Mouse (Mus musculus) embryonic facial prominence, embryonic 12.5 days (tissue): ENCODE results near the gene Ntrk2. TPM values are rescaled to one million over a fixed set of nuclear protein-coding genes. Genes with fewer than 3 reads are reported as not detected.
A peak's percentile ranks its signal among the peaks of the same experiment; 100 is the strongest.

Experiments used
- ATAC-seq: fragments of 200-750 bp; cut with Nextera tagmentation; 2 replicates; pipeline ENCODE4 v1.8.0; 2017; ENCODE audit not compliant: insufficient number of reproducible peaks, insufficient read depth, low FRiP score, low TSS enrichment
- H3K27ac ChIP-seq: fragments of 300-500 bp; sonication (generic); 2 replicates; pipeline ENCODE4 v1.5.1; 2016; ENCODE audit warnings: mild to moderate bottlenecking
- H3K27me3 ChIP-seq: fragments of 300-500 bp; sonication (generic); 2 replicates; pipeline ENCODE4 v1.6.1; 2016; ENCODE audit warnings: mild to moderate bottlenecking, moderate library complexity
- H3K36me3 ChIP-seq: fragments of 300-500 bp; sonication (generic); 2 replicates; pipeline ENCODE4 v1.6.1; 2016; ENCODE audit warnings: mild to moderate bottlenecking
- H3K4me1 ChIP-seq: fragments of 300-500 bp; sonication (generic); 2 replicates; pipeline ENCODE4 v1.6.1; 2016
- H3K4me2 ChIP-seq: fragments of 300-500 bp; sonication (generic); replicated peaks from 2 replicates; pipeline ENCODE4 v1.6.1; 2016; ENCODE audit warnings: mild to moderate bottlenecking, moderate library complexity
- H3K4me3 ChIP-seq: fragments of 300-500 bp; sonication (generic); 2 replicates; pipeline ENCODE4 v1.5.1; 2016; ENCODE audit warnings: mild to moderate bottlenecking
- H3K9ac ChIP-seq: fragments of 300-500 bp; sonication (generic); 2 replicates; pipeline ENCODE4 v1.6.1; 2016; ENCODE audit warnings: mild to moderate bottlenecking, moderate library complexity
- H3K9me3 ChIP-seq: fragments of 300-500 bp; sonication (generic); 2 replicates; pipeline ENCODE4 v1.6.1; 2016; ENCODE audit warnings: mild to moderate bottlenecking, moderate library complexity
- WGBS: fragments of 180-500 bp; shearing (Covaris S2); methylation state at CpG from one replicate; pipeline ENCODE4 v1.1.7; 2016; 5-methylcytosine and 5-hydroxymethylcytosine counted together
- polyA plus RNA-seq: library from polyadenylated mRNA; unstranded; fragments of >200 nt; fragmentation: Nextera tagmentation; extraction: Ambion mirVana; gene quantifications from 2 replicates; pipeline ENCODE4 v1.2.1, GENCODE M21; 2016

The Ntrk2 gene
- polyA plus RNA-seq, 1 experiment from 2014 or later = 29.2 TPM

- H3K9me3 ChIP-seq = no peaks in the 10 kb centered on the region
Measured at GRCm38 (mm10) chr13:58806896-58807628, 693 bp downstream of the Ntrk2 start.

GRCm38 (mm10) chr13:58807629-58808363, 1.4 kb downstream of the Ntrk2 start:
- Histone ChIP-seq H3K36me3 (no peaks in the 10 kb centered on the region), H3K27ac (0 out of 2 replicates have a peak overlapping the region, but pooled peaks have one; percentile 30), H3K4me3 (peak overlapping the region; percentile 65), H3K9ac (peak overlapping the region; percentile 70), H3K4me2 (peak overlapping the region; percentile 99), H3K9me3 (no peaks in the 10 kb centered on the region), H3K27me3 (peaks cover 54% of the 10 kb centered on the region), H3K4me1 (peaks cover 10% of the 10 kb centered on the region; the same call in 1 of the 2 replicates)
- ATAC-seq = peak; percentile 62; the same call in 1 of the 2 replicates
- WGBS = 1% methylated on average over 50 of the region's 50 CpGs

More at GRCm38 (mm10) chr13:58806896-58807628, 693 bp downstream of the Ntrk2 start:
- ATAC-seq = peak; percentile 68
- peak overlapping the region; percentile 70 for H3K9ac ChIP-seq
- 0 out of 2 replicates have a peak overlapping the region, but pooled peaks have one; percentile 30 for H3K27ac ChIP-seq
- H3K4me2 ChIP-seq = peak overlapping the region; percentile 99
- WGBS = 1% methylated on average over 34 of the region's 34 CpGs
- no peaks in the 10 kb centered on the region for H3K36me3 ChIP-seq
- H3K27me3 ChIP-seq = peaks cover 54% of the 10 kb centered on the region
- H3K4me1 ChIP-seq = peaks cover 10% of the 10 kb centered on the region; the same call in 1 of the 2 replicates
- H3K4me3 ChIP-seq = peak overlapping the region; percentile 65

GRCm38 (mm10) chr13:58808381-58808821, 2.0 kb downstream of the Ntrk2 start:
- 1% methylated on average over 32 of the region's 32 CpGs for WGBS

GRCm38 (mm10) chr13:58809930-58810329, 3.6 kb downstream of the Ntrk2 start:
- 78% methylated on average over 8 of the region's 8 CpGs for WGBS
- peak overlapping the region; percentile 12; the same call in 1 of the 2 replicates for H3K4me3 ChIP-seq
- peaks cover 10% of the 10 kb centered on the region; the same call in 1 of the 2 replicates for H3K4me1 ChIP-seq
- no peak overlapping the region for H3K9ac ChIP-seq
- no peak overlapping the region for H3K27ac ChIP-seq
- no peaks in the 10 kb centered on the region for H3K9me3 ChIP-seq
- H3K36me3 ChIP-seq = no peaks in the 10 kb centered on the region
- no peak for ATAC-seq
- peak overlapping the region; percentile 25 for H3K4me2 ChIP-seq
- peaks cover 53% of the 10 kb centered on the region for H3K27me3 ChIP-seq

More at GRCm38 (mm10) chr13:58808381-58808821, 2.0 kb downstream of the Ntrk2 start:
- Histone ChIP-seq H3K9ac (peak overlapping the region; percentile 70), H3K27me3 (peaks cover 54% of the 10 kb centered on the region), H3K9me3 (no peaks in the 10 kb centered on the region), H3K36me3 (no peaks in the 10 kb centered on the region), H3K27ac (no peak overlapping the region), H3K4me2 (peak overlapping the region; percentile 99), H3K4me3 (peak overlapping the region; percentile 65), H3K4me1 (peaks cover 10% of the 10 kb centered on the region; the same call in 1 of the 2 replicates)
- no peak for ATAC-seq

GRCm38 (mm10) chr13:58824752-58825151, 18.4 kb downstream of the Ntrk2 start:
- Histone ChIP-seq H3K9me3 (no peaks in the 10 kb centered on the region), H3K27ac (no peak overlapping the region), H3K27me3 (no peaks in the 10 kb centered on the region), H3K4me1 (0 out of 2 replicates have a peak, but pooled peaks cover 5% of the 10 kb centered on the region), H3K9ac (no peak overlapping the region), H3K4me2 (no peak overlapping the region), H3K36me3 (no peaks in the 10 kb centered on the region), H3K4me3 (no peak overlapping the region)
- no peak for ATAC-seq
- 90% methylated on average over 7 of the region's 7 CpGs for WGBS

- no peak for ATAC-seq
- H3K27ac ChIP-seq = no peak overlapping the region
Measured at GRCm38 (mm10) chr13:58826356-58827197, 20.2 kb downstream of the Ntrk2 start.

GRCm38 (mm10) chr13:58831999-58832398, 25.6 kb downstream of the Ntrk2 start:
- Histone ChIP-seq H3K4me3 (no peak overlapping the region), H3K9ac (no peak overlapping the region)
- 78% methylated on average over 4 of the region's 4 CpGs for WGBS

More at GRCm38 (mm10) chr13:58826356-58827197, 20.2 kb downstream of the Ntrk2 start:
- 0 out of 2 replicates have a peak, but pooled peaks cover 5% of the 10 kb centered on the region for H3K4me1 ChIP-seq
- H3K36me3 ChIP-seq = no peaks in the 10 kb centered on the region
- no peak overlapping the region for H3K4me2 ChIP-seq
- H3K9ac ChIP-seq = no peak overlapping the region
- WGBS = 58% methylated on average over 14 of the region's 14 CpGs
- no peak overlapping the region for H3K4me3 ChIP-seq
- no peaks in the 10 kb centered on the region for H3K27me3 ChIP-seq
- no peaks in the 10 kb centered on the region for H3K9me3 ChIP-seq

GRCm38 (mm10) chr13:58834726-58835125, 28.4 kb downstream of the Ntrk2 start:
- no peaks in the 10 kb centered on the region for H3K36me3 ChIP-seq

More at GRCm38 (mm10) chr13:58831999-58832398, 25.6 kb downstream of the Ntrk2 start:
- Histone ChIP-seq H3K4me2 (no peak overlapping the region), H3K9me3 (no peaks in the 10 kb centered on the region), H3K27ac (no peak overlapping the region), H3K36me3 (no peaks in the 10 kb centered on the region), H3K4me1 (no peaks in the 10 kb centered on the region), H3K27me3 (no peaks in the 10 kb centered on the region)
- ATAC-seq = no peak

GRCm38 (mm10) chr13:58836891-58837290, 30.5 kb downstream of the Ntrk2 start:
- WGBS = 92% methylated on average over 1 of the region's 1 CpGs
- H3K9ac ChIP-seq = no peak overlapping the region

More at GRCm38 (mm10) chr13:58834726-58835125, 28.4 kb downstream of the Ntrk2 start:
- WGBS = 78% methylated on average over 4 of the region's 4 CpGs
- no peak overlapping the region for H3K27ac ChIP-seq
- no peaks in the 10 kb centered on the region for H3K9me3 ChIP-seq
- H3K4me1 ChIP-seq = no peaks in the 10 kb centered on the region
- ATAC-seq = no peak
- H3K4me2 ChIP-seq = no peak overlapping the region
- H3K9ac ChIP-seq = no peak overlapping the region
- no peak overlapping the region for H3K4me3 ChIP-seq
- H3K27me3 ChIP-seq = no peaks in the 10 kb centered on the region

GRCm38 (mm10) chr13:58838110-58838509, 31.7 kb downstream of the Ntrk2 start:
- Histone ChIP-seq H3K4me1 (0 out of 2 replicates have a peak, but pooled peaks cover 6% of the 10 kb centered on the region), H3K9me3 (no peaks in the 10 kb centered on the region), H3K4me3 (no peak overlapping the region), H3K4me2 (no peak overlapping the region), H3K9ac (no peak overlapping the region), H3K36me3 (no peaks in the 10 kb centered on the region), H3K27me3 (no peaks in the 10 kb centered on the region), H3K27ac (no peak overlapping the region)
- no peak for ATAC-seq
- 82% methylated on average over 8 of the region's 8 CpGs for WGBS

More at GRCm38 (mm10) chr13:58836891-58837290, 30.5 kb downstream of the Ntrk2 start:
- no peak for ATAC-seq
- Histone ChIP-seq H3K36me3 (no peaks in the 10 kb centered on the region), H3K9me3 (no peaks in the 10 kb centered on the region), H3K4me1 (0 out of 2 replicates have a peak, but pooled peaks cover 6% of the 10 kb centered on the region), H3K4me2 (no peak overlapping the region), H3K27me3 (no peaks in the 10 kb centered on the region), H3K27ac (no peak overlapping the region), H3K4me3 (no peak overlapping the region)
